Mouse (Mus musculus): ENCODE measurements at regions not wholly inside any gene's neighbourhood (a gene's known extent, or its start where the extent isn't known, plus 50 kb on each side); places are given as distances from the start of the nearest gene placed in this dataset.

- DNase-seq (ENCODE audit: low read depth, low spot score), result no peak
Observed at GRCm38 (mm10) chrX:10984894-10985293, 270.1 kb downstream of the Mid1ip1 start.

GRCm38 (mm10) chrX:10991871-10992210, 277.0 kb downstream of the Mid1ip1 start:
- no peak for DNase-seq (ENCODE audit: low read depth, low spot score)

- DNase-seq (ENCODE audit: low read depth, low spot score), result no peak
Observed at GRCm38 (mm10) chrX:10992211-10993004, 277.6 kb downstream of the Mid1ip1 start.

- no peak for DNase-seq (ENCODE audit: low read depth, low spot score)
Observed at GRCm38 (mm10) chrX:10993005-10993377, 278.2 kb downstream of the Mid1ip1 start.

- no peak for DNase-seq (ENCODE audit: low read depth, low spot score)
Observed at GRCm38 (mm10) chrX:10994910-10995309, 280.1 kb downstream of the Mid1ip1 start.

- no peak for DNase-seq (ENCODE audit: low read depth, low spot score)
Observed at GRCm38 (mm10) chrX:11001180-11001579, 286.4 kb downstream of the Mid1ip1 start.

GRCm38 (mm10) chrX:11039278-11039677, 259.8 kb upstream of the H2al1a start:
- DNase-seq (ENCODE audit: low read depth, low spot score), result no peak

GRCm38 (mm10) chrX:11046769-11047168, 252.3 kb upstream of the H2al1a start:
- no peak for DNase-seq (ENCODE audit: low read depth, low spot score)

- DNase-seq (ENCODE audit: low read depth, low spot score), result no peak
Observed at GRCm38 (mm10) chrX:11082171-11082570, 216.9 kb upstream of the H2al1a start.

- DNase-seq (ENCODE audit: low read depth, low spot score), result no peak
Observed at GRCm38 (mm10) chrX:11082845-11083244, 216.2 kb upstream of the H2al1a start.

GRCm38 (mm10) chrX:11086257-11087072, 212.6 kb upstream of the H2al1a start:
- DNase-seq (ENCODE audit: low read depth, low spot score), result no peak

- DNase-seq (ENCODE audit: low read depth, low spot score), result no peak
Observed at GRCm38 (mm10) chrX:11087913-11088312, 211.1 kb upstream of the H2al1a start.

- no peak for DNase-seq (ENCODE audit: low read depth, low spot score)
Observed at GRCm38 (mm10) chrX:11088506-11088905, 210.6 kb upstream of the H2al1a start.

- DNase-seq (ENCODE audit: low read depth, low spot score), result no peak
Observed at GRCm38 (mm10) chrX:11090432-11090831, 208.6 kb upstream of the H2al1a start.

- DNase-seq (ENCODE audit: low read depth, low spot score), result no peak
Observed at GRCm38 (mm10) chrX:11097581-11098254, 201.3 kb upstream of the H2al1a start.

- no peak for DNase-seq (ENCODE audit: low read depth, low spot score)
Observed at GRCm38 (mm10) chrX:11098366-11098765, 200.7 kb upstream of the H2al1a start.

- no peak for DNase-seq (ENCODE audit: low read depth, low spot score)
Observed at GRCm38 (mm10) chrX:11099146-11100087, 199.6 kb upstream of the H2al1a start.

GRCm38 (mm10) chrX:11100935-11101334, 198.1 kb upstream of the H2al1a start:
- DNase-seq (ENCODE audit: low read depth, low spot score), result no peak

GRCm38 (mm10) chrX:11131253-11131652, 167.8 kb upstream of the H2al1a start:
- no peak for DNase-seq (ENCODE audit: low read depth, low spot score)

- no peak for DNase-seq (ENCODE audit: low read depth, low spot score)
Observed at GRCm38 (mm10) chrX:11139971-11140421, 159.1 kb upstream of the H2al1a start.

- DNase-seq (ENCODE audit: low read depth, low spot score), result no peak
Observed at GRCm38 (mm10) chrX:11141294-11141693, 157.8 kb upstream of the H2al1a start.
